Mouse (Mus musculus): ENCODE results near the gene Dnajc24. TPM values are rescaled to one million over a fixed set of nuclear protein-coding genes. Genes with fewer than 3 reads are reported as not detected.

The Dnajc24 gene
- polyA plus RNA-seq (2015; fragmentation: Nextera tagmentation; extraction: Ambion mirVana): 29.2 and 32.1 TPM in 2 replicates

DNA sequence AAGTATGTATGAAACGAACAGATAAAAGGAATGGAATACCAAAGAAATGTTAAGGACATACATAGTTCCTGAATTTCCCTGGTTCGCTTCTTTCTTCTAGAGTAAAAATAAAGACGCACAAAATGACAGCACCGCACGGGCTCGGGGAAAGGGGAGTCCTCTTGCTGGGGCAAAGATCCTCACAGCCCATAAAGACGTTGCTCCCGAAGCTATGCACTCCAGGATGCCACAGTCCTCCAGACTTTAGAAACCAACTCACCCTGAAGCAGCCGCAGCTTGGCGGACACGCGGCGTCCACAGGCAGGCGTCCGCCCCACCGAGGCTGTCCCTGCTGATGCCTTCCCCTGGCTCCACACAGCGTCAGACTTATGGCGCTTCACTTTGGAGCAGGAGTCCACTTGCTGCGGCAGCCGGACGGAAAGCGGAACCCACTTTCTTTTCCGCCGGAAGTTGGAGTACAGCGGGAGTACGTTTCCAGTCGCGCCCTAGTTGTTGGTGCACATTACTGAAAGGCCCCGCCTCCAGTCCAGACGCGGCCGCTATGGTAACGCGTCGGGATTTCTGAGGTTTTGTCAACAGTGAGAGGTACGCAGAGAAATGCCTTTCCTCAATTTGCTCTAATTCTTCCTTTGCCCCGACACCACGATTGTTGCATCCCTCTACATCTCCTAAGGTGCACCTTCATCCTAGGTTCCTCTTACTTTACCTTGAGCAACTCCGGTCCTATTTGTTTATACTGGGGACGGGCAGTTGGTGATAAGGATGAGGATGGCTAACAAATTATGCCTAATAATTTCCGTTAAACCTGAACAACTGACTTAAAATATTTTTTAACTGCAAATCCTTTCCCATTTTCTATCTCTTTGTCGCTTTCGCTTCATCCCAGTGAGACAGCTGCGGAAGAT is at the start of gene Dnajc24:
Gene Dnajc24 (minus strand): TSS at position 715 of the 905 bp plus-strand sequence.
- H3K9ac ChIP-seq: peak within 1 kb of the TSS; percentile 90
- whole genome bisulfite sequencing: 2% methylated on average over 44 of the region's 44 CpGs
- H3K27me3 ChIP-seq: no peaks in the 10 kb centered on the region
- H3K27ac ChIP-seq: peak within 1 kb of the TSS; percentile 80
- peak within 1 kb of the TSS; percentile 86 for H3K4me3 ChIP-seq
- peak within 1 kb of the TSS; percentile 73 for H3K4me2 ChIP-seq
- peak; percentile 92 for ATAC-seq (replicated peaks; ENCODE audit: insufficient number of reproducible peaks, insufficient read depth, low FRiP score, low read depth)
- no peaks in the 10 kb centered on the region for H3K9me3 ChIP-seq (replicated peaks)
- no peaks in the 10 kb centered on the region for H3K36me3 ChIP-seq
- peaks cover 4% of the 10 kb centered on the region; the same call in 1 of the 2 replicates for H3K4me1 ChIP-seq (replicated peaks)

DNA sequence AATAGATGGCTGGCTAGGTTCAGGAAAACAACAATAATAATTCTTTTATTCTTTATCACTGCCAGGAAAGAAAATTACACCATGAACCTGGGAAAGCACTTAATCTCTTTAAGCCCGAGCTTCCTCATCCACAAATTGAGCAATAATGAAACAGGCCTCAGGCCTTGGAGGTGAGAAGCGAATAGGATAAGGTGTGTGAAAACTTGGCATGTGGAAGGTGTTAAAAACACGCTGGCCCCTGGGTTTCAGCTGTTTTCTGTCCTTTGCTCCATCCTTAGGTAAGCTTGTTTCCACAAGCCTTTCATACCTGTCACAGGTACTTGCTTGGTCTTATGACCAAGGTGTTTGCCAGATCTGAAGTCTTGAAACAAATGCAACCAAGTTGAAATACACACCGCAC is 43.3 kb upstream of the Dnajc24 start:
- no peak overlapping the region for H3K9ac ChIP-seq
- H3K9me3 ChIP-seq (replicated peaks): no peaks in the 10 kb centered on the region
- 72% methylated on average over 4 of the region's 4 CpGs for WGBS
- H3K36me3 ChIP-seq: no peaks in the 10 kb centered on the region
- no peak for ATAC-seq (replicated peaks; ENCODE audit: insufficient number of reproducible peaks, insufficient read depth, low FRiP score, low read depth)
- no peak overlapping the region for H3K4me3 ChIP-seq
- H3K4me2 ChIP-seq: no peak overlapping the region
- H3K27ac ChIP-seq: no peak overlapping the region
- no peaks in the 10 kb centered on the region for H3K4me1 ChIP-seq (replicated peaks)
- H3K27me3 ChIP-seq: no peaks in the 10 kb centered on the region

GRCm38 (mm10) chr2:106042495-106042894 is 39.1 kb upstream of the Dnajc24 start:
- Histone ChIP-seq H3K4me2 (no peak overlapping the region), H3K9ac (no peak overlapping the region), H3K36me3 (no peaks in the 10 kb centered on the region), H3K4me3 (no peak overlapping the region), H3K27ac (no peak overlapping the region), H3K9me3 (replicated peaks) (no peaks in the 10 kb centered on the region), H3K27me3 (no peaks in the 10 kb centered on the region), H3K4me1 (replicated peaks) (no peaks in the 10 kb centered on the region)
- WGBS: 81% methylated on average over 7 of the region's 7 CpGs
- no peak for ATAC-seq (replicated peaks; ENCODE audit: insufficient number of reproducible peaks, insufficient read depth, low FRiP score, low read depth)

- Histone ChIP-seq H3K9me3 (replicated peaks) (no peaks in the 10 kb centered on the region), H3K27me3 (no peaks in the 10 kb centered on the region), H3K27ac (no peak overlapping the region), H3K36me3 (no peaks in the 10 kb centered on the region), H3K9ac (no peak overlapping the region), H3K4me1 (replicated peaks) (no peaks in the 10 kb centered on the region), H3K4me2 (no peak overlapping the region), H3K4me3 (no peak overlapping the region)
- no peak for ATAC-seq (replicated peaks; ENCODE audit: insufficient number of reproducible peaks, insufficient read depth, low FRiP score, low read depth)
- WGBS: 84% methylated on average over 5 of the region's 5 CpGs
These were observed 38.6 kb upstream of the Dnajc24 start for GRCm38 (mm10) chr2:106041961-106042360.

DNA sequence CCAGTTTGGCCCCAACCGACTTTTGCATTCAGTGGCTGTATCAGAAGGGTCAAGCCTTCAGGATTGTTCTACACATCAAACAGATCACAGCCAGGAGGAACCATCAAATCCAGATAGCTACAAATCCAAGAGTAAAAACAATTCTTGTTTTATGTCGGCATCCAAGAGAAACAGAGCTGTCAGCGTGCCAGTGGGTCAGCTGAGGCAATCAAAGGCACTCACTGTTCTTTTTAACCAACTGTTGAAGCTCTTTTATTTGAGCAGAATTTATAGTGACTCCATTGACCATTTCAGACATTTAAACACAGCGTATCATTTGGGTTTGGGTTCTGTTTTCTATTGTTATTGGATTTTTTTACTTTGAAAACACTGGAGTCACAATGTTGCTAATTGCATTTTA is 34.9 kb upstream of the Dnajc24 start:
- Histone ChIP-seq H3K9ac (no peak overlapping the region), H3K4me3 (no peak overlapping the region), H3K36me3 (no peaks in the 10 kb centered on the region), H3K4me1 (replicated peaks) (no peaks in the 10 kb centered on the region), H3K9me3 (replicated peaks) (no peaks in the 10 kb centered on the region), H3K27me3 (no peaks in the 10 kb centered on the region), H3K27ac (no peak overlapping the region), H3K4me2 (no peak overlapping the region)
- ATAC-seq (replicated peaks; ENCODE audit: insufficient number of reproducible peaks, insufficient read depth, low FRiP score, low read depth): no peak
- WGBS: 66% methylated on average over 4 of the region's 4 CpGs

DNA sequence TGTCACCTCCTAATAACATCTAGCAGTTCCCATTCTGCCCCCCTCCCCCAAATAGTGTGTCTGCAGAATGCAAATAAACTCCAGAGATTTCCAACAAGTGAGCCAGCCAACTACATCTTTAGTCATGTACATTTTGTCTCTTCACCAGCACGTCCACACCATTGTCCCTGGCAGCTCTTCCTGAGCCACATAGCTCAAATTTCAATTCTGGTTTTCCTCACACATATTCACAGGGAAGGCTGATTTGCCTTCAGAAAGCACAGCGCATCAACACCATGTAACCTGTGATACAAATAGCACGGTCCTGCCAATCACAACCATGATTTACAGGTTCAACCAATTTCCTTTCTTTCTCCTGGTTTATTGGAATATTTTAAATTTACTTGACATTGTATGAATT is 21.5 kb upstream of the Dnajc24 start:
- H3K4me1 ChIP-seq (replicated peaks): peaks cover 5% of the 10 kb centered on the region
- peak; percentile 77 for ATAC-seq (replicated peaks; ENCODE audit: insufficient number of reproducible peaks, insufficient read depth, low FRiP score, low read depth)
- no peak overlapping the region for H3K4me2 ChIP-seq
- WGBS: 35% methylated on average over 3 of the region's 3 CpGs
- no peaks in the 10 kb centered on the region for H3K36me3 ChIP-seq
- H3K27ac ChIP-seq: no peak overlapping the region
- H3K27me3 ChIP-seq: no peaks in the 10 kb centered on the region
- no peak overlapping the region for H3K4me3 ChIP-seq
- no peak overlapping the region for H3K9ac ChIP-seq
- no peaks in the 10 kb centered on the region for H3K9me3 ChIP-seq (replicated peaks)

GRCm38 (mm10) chr2:106008415-106008814 is 5.1 kb upstream of the Dnajc24 start:
- Histone ChIP-seq H3K27me3 (0 out of 2 replicates have a peak, but pooled peaks cover 2% of the 10 kb centered on the region), H3K4me3 (no peak overlapping the region), H3K4me1 (replicated peaks) (no peaks in the 10 kb centered on the region), H3K9me3 (replicated peaks) (no peaks in the 10 kb centered on the region), H3K27ac (no peak overlapping the region), H3K9ac (no peak overlapping the region), H3K4me2 (no peak overlapping the region), H3K36me3 (no peaks in the 10 kb centered on the region)
- WGBS: 67% methylated on average over 2 of the region's 2 CpGs
- no peak for ATAC-seq (replicated peaks; ENCODE audit: insufficient number of reproducible peaks, insufficient read depth, low FRiP score, low read depth)

DNA sequence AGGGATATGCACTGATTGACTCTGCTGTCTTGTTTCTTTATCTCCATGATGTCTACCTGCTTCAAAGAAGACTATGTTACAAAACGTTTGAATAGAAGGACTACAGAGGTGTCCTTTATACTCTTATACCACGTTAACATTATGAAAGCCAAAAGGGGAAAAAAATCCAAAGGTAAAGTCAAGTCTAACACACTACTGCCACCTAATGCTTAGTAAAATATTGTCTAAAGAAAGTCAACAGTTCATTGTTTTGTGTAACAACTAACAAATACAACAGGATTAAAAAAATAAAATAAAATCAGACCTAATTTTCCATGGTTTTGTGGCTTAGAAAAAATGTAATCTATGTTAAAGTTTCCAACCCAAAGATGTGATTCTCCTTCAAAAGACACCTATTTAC is 15.3 kb downstream of the Dnajc24 start:
- Histone ChIP-seq H3K4me2 (no peak overlapping the region), H3K36me3 (no peaks in the 10 kb centered on the region), H3K27ac (no peak overlapping the region), H3K9ac (no peak overlapping the region), H3K27me3 (no peaks in the 10 kb centered on the region), H3K4me1 (replicated peaks) (no peaks in the 10 kb centered on the region), H3K4me3 (no peak overlapping the region), H3K9me3 (replicated peaks) (no peaks in the 10 kb centered on the region)
- no peak for ATAC-seq (replicated peaks; ENCODE audit: insufficient number of reproducible peaks, insufficient read depth, low FRiP score, low read depth)
- 32% methylated on average over 2 of the region's 2 CpGs for WGBS

DNA sequence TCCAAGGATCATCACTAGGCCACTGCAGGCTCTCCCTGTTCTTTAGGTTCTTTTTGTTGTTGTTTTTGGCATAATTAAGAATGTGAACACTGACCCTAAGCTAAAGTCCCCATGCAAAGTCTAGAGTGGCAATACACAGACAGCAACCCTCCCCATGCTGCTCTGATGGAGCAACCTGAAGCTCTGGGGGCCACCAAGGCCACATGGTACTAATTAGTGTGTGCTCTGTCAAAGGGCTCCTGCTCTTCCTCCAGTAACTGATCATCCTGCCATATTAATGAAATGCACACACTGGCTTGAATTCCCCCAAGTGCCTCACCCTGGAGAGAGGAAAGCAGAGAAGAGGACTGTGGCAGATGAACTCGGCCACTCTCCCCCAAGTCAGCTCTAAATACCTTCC is 16.2 kb downstream of the Dnajc24 start:
- no peak for ATAC-seq (replicated peaks; ENCODE audit: insufficient number of reproducible peaks, insufficient read depth, low FRiP score, low read depth)
- H3K4me3 ChIP-seq: no peak overlapping the region
- H3K4me1 ChIP-seq (replicated peaks): no peaks in the 10 kb centered on the region
- no peak overlapping the region for H3K27ac ChIP-seq
- WGBS: 52% methylated on average over 1 of the region's 1 CpGs
- H3K4me2 ChIP-seq: no peak overlapping the region
- H3K9me3 ChIP-seq (replicated peaks): no peaks in the 10 kb centered on the region
- H3K9ac ChIP-seq: no peak overlapping the region
- H3K27me3 ChIP-seq: no peaks in the 10 kb centered on the region
- no peaks in the 10 kb centered on the region for H3K36me3 ChIP-seq

GRCm38 (mm10) chr2:105985206-105985605 is 18.1 kb downstream of the Dnajc24 start:
- Histone ChIP-seq H3K36me3 (no peaks in the 10 kb centered on the region), H3K4me2 (no peak overlapping the region), H3K4me1 (replicated peaks) (no peaks in the 10 kb centered on the region), H3K27ac (no peak overlapping the region), H3K4me3 (no peak overlapping the region), H3K9me3 (replicated peaks) (no peaks in the 10 kb centered on the region), H3K9ac (no peak overlapping the region), H3K27me3 (no peaks in the 10 kb centered on the region)
- 77% methylated on average over 7 of the region's 7 CpGs for WGBS
- ATAC-seq (replicated peaks; ENCODE audit: insufficient number of reproducible peaks, insufficient read depth, low FRiP score, low read depth): no peak

GRCm38 (mm10) chr2:105978065-105978464 is 25.3 kb downstream of the Dnajc24 start:
- Histone ChIP-seq H3K4me3 (no peak overlapping the region), H3K27me3 (no peaks in the 10 kb centered on the region), H3K36me3 (no peaks in the 10 kb centered on the region), H3K9me3 (replicated peaks) (no peaks in the 10 kb centered on the region), H3K9ac (no peak overlapping the region), H3K4me1 (replicated peaks) (no peaks in the 10 kb centered on the region; the same call in 1 of the 2 replicates), H3K4me2 (no peak overlapping the region), H3K27ac (no peak overlapping the region)
- 85% methylated on average over 2 of the region's 2 CpGs for WGBS
- ATAC-seq (replicated peaks; ENCODE audit: insufficient number of reproducible peaks, insufficient read depth, low FRiP score, low read depth): no peak

DNA sequence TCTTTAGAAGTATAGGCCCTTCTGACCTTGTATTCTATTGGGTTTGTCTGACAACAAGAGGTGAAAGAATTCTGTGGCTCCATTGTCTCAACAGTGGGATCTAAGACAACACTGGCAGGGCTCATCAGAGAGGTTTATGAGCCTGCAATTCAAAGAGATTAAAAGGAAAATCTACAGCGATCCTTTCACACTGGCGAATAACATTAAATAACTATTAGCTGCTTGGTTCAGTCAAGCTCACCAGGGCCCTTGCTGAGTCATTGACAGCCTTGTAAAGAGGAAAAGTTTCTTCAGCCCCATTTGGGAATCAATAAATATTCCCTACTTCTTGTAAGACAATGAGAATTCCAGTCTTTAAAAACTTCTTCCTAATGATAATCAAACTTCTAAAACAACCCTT is 29.4 kb downstream of the Dnajc24 start:
- ATAC-seq (replicated peaks; ENCODE audit: insufficient number of reproducible peaks, insufficient read depth, low FRiP score, low read depth): no peak
- Histone ChIP-seq H3K27ac (no peak overlapping the region), H3K9ac (no peak overlapping the region), H3K4me3 (no peak overlapping the region), H3K27me3 (no peaks in the 10 kb centered on the region), H3K4me1 (replicated peaks) (no peaks in the 10 kb centered on the region; the same call in 1 of the 2 replicates), H3K4me2 (no peak overlapping the region), H3K36me3 (peaks cover 10% of the 10 kb centered on the region; the same call in 1 of the 2 replicates), H3K9me3 (replicated peaks) (no peaks in the 10 kb centered on the region)
- WGBS: 47% methylated on average over 2 of the region's 2 CpGs
